Mouse (Mus musculus): ENCODE measurements around the gene Nedd9.

- TF ChIP-seq POLR2A (IDR thresholded peaks at IDR 0.05; ENCODE audit: borderline replicate concordance, low read depth, low read length) (no peak), CTCF (IDR thresholded peaks at IDR 0.05; ENCODE audit: low read depth, low read length) (no peak)
Measured at GRCm38 (mm10) chr13:41349770-41350169, 137.4 kb downstream of the Nedd9 start.

Data from bone marrow macrophage, adult 2 months (primary cell).